Mouse (Mus musculus): ENCODE data around the gene Glrx3. TPM values are rescaled to one million over a fixed set of nuclear protein-coding genes. Genes with fewer than 3 reads are reported as not detected.

Glrx3 gene
- total and polyA plus RNA-seq, 3 experiments: 182 to 372 (median 279) TPM

DNA sequence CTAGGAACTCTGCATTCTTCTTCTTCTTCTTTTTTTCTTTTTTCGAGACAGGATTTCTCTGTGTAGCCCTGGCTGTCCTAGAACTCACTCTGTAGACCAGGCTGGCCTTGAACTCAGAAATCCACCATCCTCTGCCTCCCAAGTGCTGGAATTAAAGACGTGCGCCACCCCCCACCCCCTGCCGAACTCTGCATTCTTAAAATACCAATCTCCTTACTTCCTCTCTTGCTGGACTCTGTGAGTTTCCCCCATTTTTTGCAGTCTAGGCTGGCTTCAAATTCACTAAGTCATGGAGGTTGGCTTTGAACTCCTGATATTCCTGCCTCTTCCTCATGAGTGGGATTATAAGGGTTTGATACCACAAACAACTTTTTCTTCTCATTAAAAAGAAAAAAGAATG is 10.7 kb upstream of the Glrx3 start:
- H3K4me2 ChIP-seq (ENCODE audit: insufficient read depth, low read depth, poor library complexity, severe bottlenecking): no peak overlapping the region
- no peaks in the 10 kb centered on the region for H3K27me3 ChIP-seq (replicated peaks)
- no peak overlapping the region for H3K4me3 ChIP-seq (replicated peaks in 1 of 3; ENCODE audit: low read depth in 2 of 3, low read length in 2 of 3, poor library complexity in 1 of 3)
- H3K27ac ChIP-seq (ENCODE audit: insufficient read depth, low read depth): no peak overlapping the region
- TF ChIP-seq SMC3 (IDR thresholded peaks at IDR 0.05; ENCODE audit: low read depth, low read length) (no peak), ZC3H11A (IDR thresholded peaks at IDR 0.05; ENCODE audit: low read depth, low read length) (no peak), EP300 (IDR thresholded peaks at IDR 0.05; ENCODE audit: low read length) (no peak), MXI1 (IDR thresholded peaks at IDR 0.05; ENCODE audit: low read depth, low read length) (no peak), MYC (IDR thresholded peaks at IDR 0.05; ENCODE audit: low read depth, low read length) (no peak), NELFE (IDR thresholded peaks at IDR 0.05; ENCODE audit: low read depth, low read length) (no peak), E2F4 (IDR thresholded peaks at IDR 0.05; ENCODE audit: insufficient replicate concordance, low read depth, low read length) (no peak), RAD21 (IDR thresholded peaks at IDR 0.05; ENCODE audit: low read depth, low read length) (no peak), ZNF384 (IDR thresholded peaks at IDR 0.05; ENCODE audit: low read depth, low read length) (no peak), PAX5 (IDR thresholded peaks at IDR 0.05; ENCODE audit: low read length) (no peak), BHLHE40 (IDR thresholded peaks at IDR 0.05; ENCODE audit: low read depth, low read length) (no peak), JUND (conservative IDR thresholded peaks at IDR 0.05; ENCODE audit: low read depth, low read length) (no peak), RCOR1 (conservative IDR thresholded peaks at IDR 0.05; ENCODE audit: low read depth, low read length) (no peak), CHD1 (IDR thresholded peaks at IDR 0.05; ENCODE audit: low read depth, low read length) (no peak), ETS1 (conservative IDR thresholded peaks at IDR 0.05; ENCODE audit: low read depth, low read length) (no peak), SIN3A (IDR thresholded peaks at IDR 0.05; ENCODE audit: low read length) (no peak), GABPA (IDR thresholded peaks at IDR 0.05; ENCODE audit: insufficient replicate concordance, low read depth, low read length) (no peak), ELF1 (IDR thresholded peaks at IDR 0.05; ENCODE audit: low read depth, low read length) (no peak), MAX (IDR thresholded peaks at IDR 0.05; ENCODE audit: low read length) (no peak), IRF4 (IDR thresholded peaks at IDR 0.05; ENCODE audit: low read depth, low read length) (no peak)
- H3K9me3 ChIP-seq (replicated peaks; ENCODE audit: low read length): no peaks in the 10 kb centered on the region
- in situ Hi-C loops (cut with MboI; ENCODE audit: low pct_ligation_motif_present, low pct_unique_long_range_greater_than_20kb, low sequenced_read_pairs) (loop anchor here (25.0 kb wide), 1 partner anchor 539 kb away; the partner anchor contains the start of gene Mgmt), dilution Hi-C loops (cut with MboI; ENCODE audit: extremely low pct_ligation_motif_present, extremely low pct_unique_long_range_greater_than_20kb, low sequenced_read_pairs) (no loop called here)
- no peaks in the 10 kb centered on the region for H3K79me2 ChIP-seq (replicated peaks; ENCODE audit: control insufficient read depth, extremely low read depth, insufficient read depth, poor library complexity, severe bottlenecking)
- H3K9ac ChIP-seq (ENCODE audit: insufficient read depth, low read depth): no peak overlapping the region
- DNase-seq (ENCODE audit: extremely low read depth): no peak
- no peaks in the 10 kb centered on the region for H3K36me3 ChIP-seq (replicated peaks in 1 of 2; ENCODE audit: control insufficient read depth in 1 of 2, insufficient read depth in 1 of 2, low read length in 1 of 2)
- peaks cover 4 to 15% of the 10 kb centered on the region in 2 experiments; a peak in 2 of 4 replicates for H3K4me1 ChIP-seq (ENCODE audit: control insufficient read depth in 1 of 2, insufficient read depth in 2 of 2)

DNA sequence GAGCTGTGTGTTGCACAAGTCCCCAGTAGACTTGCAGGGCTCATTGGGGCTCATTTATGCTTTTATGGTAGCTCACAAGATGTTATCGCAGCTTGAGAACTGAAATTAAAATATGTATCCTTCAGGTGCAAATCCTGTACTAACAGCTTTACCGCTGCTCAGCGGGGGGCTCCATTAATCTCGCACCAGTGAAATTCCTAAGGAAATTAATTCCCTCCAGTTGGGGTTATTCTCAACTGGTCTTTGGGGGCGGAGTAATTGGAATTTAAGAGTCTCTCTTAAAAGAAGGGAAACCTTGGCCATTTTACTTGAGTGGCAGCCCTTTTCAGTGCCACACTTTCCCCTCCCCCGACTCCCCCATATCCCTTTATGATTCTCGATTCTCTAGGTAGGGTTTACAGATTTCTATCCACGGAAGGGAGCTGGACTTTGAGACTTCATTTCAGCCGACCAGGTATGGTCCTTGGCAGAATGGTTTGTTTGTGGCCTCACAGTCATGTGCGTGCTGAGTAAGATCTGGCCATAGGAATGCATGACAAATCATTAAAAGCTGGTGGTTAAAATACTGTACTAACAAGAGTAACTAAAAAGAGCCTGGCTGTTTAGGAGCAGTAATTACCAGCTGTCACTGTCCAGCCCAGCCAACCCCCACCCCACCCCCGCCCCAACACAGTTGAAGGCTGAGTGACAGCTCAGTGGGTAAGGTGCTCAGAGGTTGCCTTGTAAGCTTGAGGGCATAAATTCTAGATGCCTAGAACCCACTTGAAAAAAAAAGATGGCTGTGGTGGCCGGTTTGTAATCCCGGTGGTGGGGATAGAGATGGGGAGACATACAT is 5.4 kb upstream of the Glrx3 start:
- Histone ChIP-seq H3K4me3 (replicated peaks in 1 of 3; ENCODE audit: low read depth in 2 of 3, low read length in 2 of 3, poor library complexity in 1 of 3) (no peak overlapping the region), H3K9me3 (replicated peaks; ENCODE audit: low read length) (no peaks in the 10 kb centered on the region), H3K9ac (ENCODE audit: insufficient read depth, low read depth) (no peak overlapping the region), H3K4me1 (ENCODE audit: control insufficient read depth in 1 of 2, insufficient read depth in 2 of 2) (peaks cover 4 to 20% of the 10 kb centered on the region in 2 experiments; a peak in 2 of 4 replicates), H3K36me3 (replicated peaks in 1 of 2; ENCODE audit: control insufficient read depth in 1 of 2, insufficient read depth in 1 of 2, low read length in 1 of 2) (no peaks in the 10 kb centered on the region), H3K4me2 (ENCODE audit: insufficient read depth, low read depth, poor library complexity, severe bottlenecking) (no peak overlapping the region), H3K79me2 (replicated peaks; ENCODE audit: control insufficient read depth, extremely low read depth, insufficient read depth, poor library complexity, severe bottlenecking) (no peaks in the 10 kb centered on the region), H3K27me3 (replicated peaks) (no peaks in the 10 kb centered on the region), H3K27ac (ENCODE audit: insufficient read depth, low read depth) (no peak overlapping the region)
- in situ Hi-C loops (cut with MboI; ENCODE audit: low pct_ligation_motif_present, low pct_unique_long_range_greater_than_20kb, low sequenced_read_pairs) (loop anchor here (25.0 kb wide), 1 partner anchor 545 kb away; the partner anchor contains the start of gene Mgmt), dilution Hi-C loops (cut with MboI; ENCODE audit: extremely low pct_ligation_motif_present, extremely low pct_unique_long_range_greater_than_20kb, low sequenced_read_pairs) (no loop called here)
- no peak for DNase-seq (ENCODE audit: extremely low read depth)
- TF ChIP-seq POLR2A (IDR thresholded peaks at IDR 0.05; ENCODE audit: low read depth, low read length): no peak
- no peak for TF ChIP-seq MAX (IDR thresholded peaks at IDR 0.05; ENCODE audit: low read length)
- TF ChIP-seq GABPA (IDR thresholded peaks at IDR 0.05; ENCODE audit: insufficient replicate concordance, low read depth, low read length): no peak
- no peak for TF ChIP-seq MAFK (IDR thresholded peaks at IDR 0.05; ENCODE audit: insufficient replicate concordance, low read length)
- no peak for TF ChIP-seq ZMIZ1 (IDR thresholded peaks at IDR 0.05; ENCODE audit: low read depth, low read length)
- TF ChIP-seq NRF1 (IDR thresholded peaks at IDR 0.05; ENCODE audit: low read depth, low read length): no peak
- no peak for TF ChIP-seq SIN3A (IDR thresholded peaks at IDR 0.05; ENCODE audit: low read length)

Measured in CH12.LX (cell line).